Mouse (Mus musculus): ENCODE data around the gene Tll2. TPM values are rescaled to one million over a fixed set of nuclear protein-coding genes. Genes with fewer than 3 reads are reported as not detected.

Gene Tll2
- polyA plus RNA-seq, 1 experiment from 2014 or later = not detected

DNA sequence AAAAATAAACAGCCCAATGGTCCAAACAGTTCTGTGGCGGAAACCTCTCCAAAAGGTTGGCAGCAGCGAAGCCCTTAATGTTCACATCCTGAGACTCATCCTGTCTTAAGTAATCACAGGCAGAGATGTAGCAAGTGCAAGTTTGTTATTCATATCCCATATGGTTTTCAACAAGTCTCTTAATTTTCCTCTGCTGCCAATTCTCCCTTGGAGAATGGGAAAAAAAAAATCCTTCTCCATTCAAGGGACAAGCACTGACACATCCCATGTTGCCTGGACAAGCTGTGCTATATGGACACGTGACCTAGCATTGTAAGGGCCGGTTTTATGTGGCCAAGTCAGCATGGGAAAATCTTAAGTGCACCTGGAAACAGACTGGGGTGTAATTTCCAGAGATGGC is 54.2 kb downstream of the Tll2 start:
- no peaks in the 10 kb centered on the region for H3K36me3 ChIP-seq
- no peaks in the 10 kb centered on the region for H3K9me3 ChIP-seq (replicated peaks)
- H3K4me2 ChIP-seq = no peak overlapping the region
- H3K27ac ChIP-seq = no peak overlapping the region
- no peak overlapping the region for H3K9ac ChIP-seq
- no peak overlapping the region for H3K4me3 ChIP-seq (replicated peaks)
- ATAC-seq (ENCODE audit: low read depth) (no peak), DNase-seq (no peak)
- no peaks in the 10 kb centered on the region for H3K4me1 ChIP-seq (replicated peaks)
- no peaks in the 10 kb centered on the region for H3K27me3 ChIP-seq
- WGBS (ENCODE audit: insufficient replicate concordance) = 61% methylated on average over 4 of the region's 4 CpGs

DNA sequence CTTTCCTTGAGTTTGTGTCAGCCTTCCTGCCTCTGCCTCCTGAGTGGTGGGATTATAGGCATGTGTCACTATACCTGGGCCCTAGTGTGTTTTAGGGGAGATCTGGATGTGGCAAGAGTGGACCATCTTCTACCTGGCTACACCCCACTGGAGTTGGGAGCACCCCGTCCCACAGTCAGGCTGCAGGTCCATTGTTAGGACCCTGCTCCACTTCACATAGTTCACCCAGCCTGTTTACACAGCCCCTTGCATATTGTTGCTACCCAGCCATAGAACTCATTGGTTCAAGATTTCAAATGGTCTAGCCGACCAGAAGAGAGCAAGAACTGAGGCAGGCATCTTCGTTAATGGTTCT is 54.6 kb downstream of the Tll2 start:
- Histone ChIP-seq H3K4me1 (replicated peaks) (no peaks in the 10 kb centered on the region), H3K36me3 (no peaks in the 10 kb centered on the region), H3K4me2 (no peak overlapping the region), H3K9ac (no peak overlapping the region), H3K4me3 (replicated peaks) (no peak overlapping the region), H3K27me3 (no peaks in the 10 kb centered on the region), H3K27ac (no peak overlapping the region), H3K9me3 (replicated peaks) (no peaks in the 10 kb centered on the region)
- WGBS (ENCODE audit: insufficient replicate concordance) = 69% methylated on average over 3 of the region's 3 CpGs
- DNase-seq (no peak), ATAC-seq (ENCODE audit: low read depth) (no peak)

GRCm38 (mm10) chr19:41151321-41152015 is 55.2 kb downstream of the Tll2 start:
- H3K27me3 ChIP-seq = no peaks in the 10 kb centered on the region
- no peak for ATAC-seq (ENCODE audit: low read depth)
- H3K4me1 ChIP-seq (replicated peaks) = no peaks in the 10 kb centered on the region
- H3K36me3 ChIP-seq = no peaks in the 10 kb centered on the region
- H3K9ac ChIP-seq = no peak overlapping the region
- no peak overlapping the region for H3K4me3 ChIP-seq (replicated peaks)
- no peak overlapping the region for H3K4me2 ChIP-seq
- DNase-seq = no peak
- whole genome bisulfite sequencing (ENCODE audit: insufficient replicate concordance) = 42% methylated on average over 7 of the region's 7 CpGs
- no peaks in the 10 kb centered on the region for H3K9me3 ChIP-seq (replicated peaks)
- no peak overlapping the region for H3K27ac ChIP-seq

DNA sequence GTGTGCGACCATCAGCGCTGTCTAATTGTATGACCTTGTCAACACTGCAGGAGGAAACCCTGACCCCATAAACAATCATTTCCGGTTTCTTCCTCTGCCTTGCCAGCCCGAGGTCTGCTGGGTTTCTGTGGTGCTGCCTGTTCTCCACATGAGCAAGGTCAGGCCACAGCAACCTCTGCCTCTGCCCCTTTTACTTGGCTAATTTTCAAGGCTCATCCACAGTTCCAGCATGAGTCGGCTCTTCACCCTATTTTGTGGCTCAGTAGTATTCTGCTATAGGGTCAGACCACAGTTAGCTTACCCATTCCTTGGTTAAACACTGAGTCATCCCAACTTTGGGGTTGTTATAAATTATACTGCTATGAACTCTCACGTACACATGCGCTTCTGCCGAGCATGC is 65.7 kb downstream of the Tll2 start:
- H3K27me3 ChIP-seq = no peaks in the 10 kb centered on the region
- no peaks in the 10 kb centered on the region for H3K9me3 ChIP-seq (replicated peaks)
- no peak overlapping the region for H3K4me3 ChIP-seq (replicated peaks)
- no peak for DNase-seq
- no peaks in the 10 kb centered on the region for H3K4me1 ChIP-seq (replicated peaks)
- H3K4me2 ChIP-seq = no peak overlapping the region
- H3K27ac ChIP-seq = no peak overlapping the region
- ATAC-seq (ENCODE audit: low read depth) = no peak
- no peak overlapping the region for H3K9ac ChIP-seq
- no peaks in the 10 kb centered on the region for H3K36me3 ChIP-seq
- WGBS (ENCODE audit: insufficient replicate concordance) = 75% methylated on average over 8 of the region's 8 CpGs

DNA sequence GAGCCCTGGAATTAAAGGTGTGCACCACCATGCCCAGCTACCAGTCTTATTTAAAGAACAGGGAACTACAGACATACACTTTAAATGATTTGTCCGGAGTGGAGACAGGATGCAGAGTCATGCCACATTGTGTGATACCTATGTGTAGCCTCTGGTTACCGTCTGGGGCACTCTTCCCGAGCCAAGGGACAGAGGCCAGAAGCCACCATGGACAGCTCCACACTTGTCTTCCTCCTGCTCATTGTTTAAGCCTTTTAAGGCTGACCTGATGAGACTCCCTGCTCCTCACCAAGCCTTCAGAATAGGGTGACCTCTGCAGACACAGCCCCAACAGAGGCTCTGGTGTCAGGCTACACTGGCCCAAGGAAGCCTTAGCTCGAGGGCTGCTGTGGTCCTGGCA is 67.0 kb downstream of the Tll2 start:
- Histone ChIP-seq H3K36me3 (no peaks in the 10 kb centered on the region), H3K27ac (no peak overlapping the region), H3K4me1 (replicated peaks) (no peaks in the 10 kb centered on the region), H3K4me2 (no peak overlapping the region), H3K9ac (no peak overlapping the region), H3K4me3 (replicated peaks) (no peak overlapping the region), H3K9me3 (replicated peaks) (no peaks in the 10 kb centered on the region), H3K27me3 (no peaks in the 10 kb centered on the region)
- WGBS (ENCODE audit: insufficient replicate concordance) = 41% methylated on average over 4 of the region's 4 CpGs
- DNase-seq (no peak), ATAC-seq (ENCODE audit: low read depth) (no peak)

DNA sequence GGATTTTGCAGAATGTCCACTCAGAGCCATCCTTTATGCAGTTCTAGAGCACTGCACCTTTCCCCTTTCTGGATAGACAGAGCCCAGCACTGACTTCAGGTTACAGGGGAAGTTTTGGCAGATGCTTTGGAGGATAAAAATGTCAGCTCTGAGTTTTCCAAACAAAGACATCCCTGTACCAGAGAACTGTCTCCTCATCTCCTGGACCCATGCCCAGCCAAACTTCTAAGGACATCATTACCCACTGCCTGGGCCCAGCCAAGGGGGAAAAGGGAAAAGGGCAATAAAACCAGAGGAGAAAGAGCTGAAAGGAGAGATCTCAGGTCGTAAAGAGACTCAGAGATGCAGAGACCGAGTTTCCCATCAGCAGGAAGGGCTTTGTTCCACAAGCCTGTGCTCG is 83.6 kb downstream of the Tll2 start:
- DNase-seq (no peak), ATAC-seq (ENCODE audit: low read depth) (no peak)
- no peak overlapping the region for H3K4me2 ChIP-seq
- H3K4me3 ChIP-seq (replicated peaks) = no peak overlapping the region
- no peaks in the 10 kb centered on the region for H3K36me3 ChIP-seq
- no peak overlapping the region for H3K9ac ChIP-seq
- H3K4me1 ChIP-seq (replicated peaks) = no peaks in the 10 kb centered on the region
- no peak overlapping the region for H3K27ac ChIP-seq
- no peaks in the 10 kb centered on the region for H3K9me3 ChIP-seq (replicated peaks)
- H3K27me3 ChIP-seq = no peaks in the 10 kb centered on the region
- WGBS (ENCODE audit: insufficient replicate concordance) = 40% methylated on average over 3 of the region's 3 CpGs

GRCm38 (mm10) chr19:41119924-41120323 is 86.7 kb downstream of the Tll2 start:
- ATAC-seq (ENCODE audit: low read depth) = no peak
- 80% methylated on average over 13 of the region's 13 CpGs for WGBS (ENCODE audit: insufficient replicate concordance)
- no peak for DNase-seq

GRCm38 (mm10) chr19:41118346-41118745 is 88.3 kb downstream of the Tll2 start:
- Histone ChIP-seq H3K36me3 (no peaks in the 10 kb centered on the region), H3K27me3 (no peaks in the 10 kb centered on the region), H3K4me1 (replicated peaks) (no peaks in the 10 kb centered on the region), H3K4me2 (no peak overlapping the region), H3K9ac (no peak overlapping the region), H3K9me3 (replicated peaks) (no peaks in the 10 kb centered on the region), H3K4me3 (replicated peaks) (no peak overlapping the region), H3K27ac (no peak overlapping the region)
- no peak for DNase-seq
- ATAC-seq (ENCODE audit: low read depth) = no peak
- 49% methylated on average over 6 of the region's 6 CpGs for WGBS (ENCODE audit: insufficient replicate concordance)

More at GRCm38 (mm10) chr19:41119924-41120323, 86.7 kb downstream of the Tll2 start:
- Histone ChIP-seq H3K4me3 (replicated peaks) (no peak overlapping the region), H3K36me3 (no peaks in the 10 kb centered on the region), H3K27me3 (no peaks in the 10 kb centered on the region), H3K27ac (no peak overlapping the region), H3K9ac (no peak overlapping the region), H3K4me2 (no peak overlapping the region), H3K9me3 (replicated peaks) (no peaks in the 10 kb centered on the region), H3K4me1 (replicated peaks) (no peaks in the 10 kb centered on the region)

DNA sequence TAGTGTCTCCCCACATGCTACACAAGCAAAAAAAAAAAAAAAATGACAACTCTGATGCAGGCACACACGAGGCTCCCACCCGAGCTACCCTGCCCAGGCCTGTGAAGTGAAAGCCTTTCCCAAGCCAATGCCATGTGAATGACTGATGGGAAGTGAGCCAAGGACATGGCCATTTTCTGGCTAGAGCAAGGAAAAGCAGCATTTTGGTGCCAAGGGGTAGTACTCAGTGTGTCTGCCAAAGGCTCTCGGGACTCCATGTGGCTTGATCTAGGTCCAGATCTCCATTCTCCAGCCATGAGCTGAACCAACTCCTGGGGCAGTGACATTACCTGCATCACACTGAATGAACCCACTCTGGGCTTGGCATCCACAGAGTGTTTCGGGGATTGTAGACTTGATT is 89.3 kb downstream of the Tll2 start:
- 53% methylated on average over 4 of the region's 4 CpGs for WGBS (ENCODE audit: insufficient replicate concordance)
- Histone ChIP-seq H3K9ac (no peak overlapping the region), H3K4me2 (no peak overlapping the region), H3K27me3 (no peaks in the 10 kb centered on the region), H3K36me3 (no peaks in the 10 kb centered on the region), H3K27ac (no peak overlapping the region), H3K4me1 (replicated peaks) (no peaks in the 10 kb centered on the region), H3K4me3 (replicated peaks) (no peak overlapping the region), H3K9me3 (replicated peaks) (no peaks in the 10 kb centered on the region)
- DNase-seq (no peak), ATAC-seq (ENCODE audit: low read depth) (no peak)

- H3K27ac ChIP-seq = no peak overlapping the region
- WGBS (ENCODE audit: insufficient replicate concordance) = 32% methylated on average over 5 of the region's 5 CpGs
- DNase-seq (no peak), ATAC-seq (ENCODE audit: low read depth) (no peak)
- H3K4me2 ChIP-seq = no peak overlapping the region
- no peaks in the 10 kb centered on the region for H3K9me3 ChIP-seq (replicated peaks)
- H3K4me1 ChIP-seq (replicated peaks) = no peaks in the 10 kb centered on the region
- no peak overlapping the region for H3K4me3 ChIP-seq (replicated peaks)
- H3K27me3 ChIP-seq = no peaks in the 10 kb centered on the region
- no peaks in the 10 kb centered on the region for H3K36me3 ChIP-seq
- no peak overlapping the region for H3K9ac ChIP-seq
These were observed 92.0 kb downstream of the Tll2 start for GRCm38 (mm10) chr19:41114611-41115010.

DNA sequence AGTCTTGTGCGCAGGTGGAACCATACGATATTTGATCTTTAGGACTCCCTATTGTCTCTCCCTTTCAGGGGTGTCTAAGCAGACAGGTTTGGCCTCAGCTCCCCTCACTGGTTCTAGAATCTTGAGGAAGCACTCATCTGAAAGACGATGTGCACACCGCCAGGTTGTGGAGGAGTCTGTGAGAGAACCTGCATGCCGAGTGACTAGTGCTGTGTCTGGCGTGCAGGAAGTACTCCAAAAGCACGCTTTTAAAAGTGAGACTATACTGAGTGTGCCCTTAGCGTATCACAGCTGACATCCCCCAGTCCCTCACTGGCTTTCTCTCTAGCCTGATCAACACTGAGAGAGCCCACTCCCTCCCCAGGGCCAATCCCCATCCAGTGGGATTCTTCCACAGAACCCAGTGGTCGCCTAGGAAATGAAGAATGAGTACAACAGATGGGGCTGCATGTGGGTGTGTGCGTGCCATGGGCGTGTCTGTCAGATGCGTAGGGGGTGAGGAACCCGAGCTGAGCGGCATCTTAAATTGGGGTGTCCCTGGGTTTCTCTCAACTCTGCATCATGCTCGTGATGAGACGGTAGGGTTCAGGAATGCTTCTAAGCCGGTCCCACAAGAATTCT is 92.6 kb downstream of the Tll2 start:
- Histone ChIP-seq H3K27ac (no peak overlapping the region), H3K4me2 (no peak overlapping the region), H3K4me3 (replicated peaks) (no peak overlapping the region), H3K9me3 (replicated peaks) (no peaks in the 10 kb centered on the region), H3K4me1 (replicated peaks) (no peaks in the 10 kb centered on the region), H3K27me3 (no peaks in the 10 kb centered on the region), H3K36me3 (no peaks in the 10 kb centered on the region), H3K9ac (no peak overlapping the region)
- DNase-seq = no peak
- WGBS (ENCODE audit: insufficient replicate concordance) = 66% methylated on average over 17 of the region's 17 CpGs
- no peak for ATAC-seq (ENCODE audit: low read depth)

DNA sequence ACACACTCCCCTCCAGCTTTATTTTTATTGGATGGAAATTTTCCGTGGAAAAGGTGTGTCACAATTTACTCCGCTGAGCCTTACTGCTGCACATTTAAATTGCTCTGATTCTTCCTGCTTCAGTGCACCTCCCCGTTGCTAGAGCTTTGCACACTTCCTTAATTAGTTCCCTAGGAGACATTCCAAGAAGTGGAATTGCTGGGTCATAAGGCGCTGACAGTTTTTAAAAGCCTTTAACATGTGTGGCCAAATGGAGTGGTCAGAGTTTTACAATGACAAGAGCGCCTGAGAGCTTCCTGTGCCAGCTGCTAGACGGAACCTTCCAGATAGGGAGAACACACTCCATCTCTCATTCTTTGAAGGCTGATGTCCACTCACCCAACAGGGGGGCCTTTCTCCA is 94.0 kb downstream of the Tll2 start:
- 40% methylated on average over 6 of the region's 6 CpGs for WGBS (ENCODE audit: insufficient replicate concordance)
- H3K27me3 ChIP-seq = no peaks in the 10 kb centered on the region
- no peak overlapping the region for H3K4me3 ChIP-seq (replicated peaks)
- no peak overlapping the region for H3K4me2 ChIP-seq
- H3K4me1 ChIP-seq (replicated peaks) = no peaks in the 10 kb centered on the region
- no peaks in the 10 kb centered on the region for H3K36me3 ChIP-seq
- no peak overlapping the region for H3K9ac ChIP-seq
- no peak overlapping the region for H3K27ac ChIP-seq
- DNase-seq (no peak), ATAC-seq (ENCODE audit: low read depth) (no peak)
- H3K9me3 ChIP-seq (replicated peaks) = no peaks in the 10 kb centered on the region
